Mouse (Mus musculus) CD8-positive naive resting alpha-beta T cell, adult 2 months (primary cell): ENCODE results near the gene Map3k6.

Experiments
- DNase-seq, 2 experiments: peaks; one replicate each; pipeline ENCODE4 v3.0.0; 2022; ENCODE audit warnings: low read depth in 2 of 2, low spot score in 2 of 2

Gene Map3k6

DNA sequence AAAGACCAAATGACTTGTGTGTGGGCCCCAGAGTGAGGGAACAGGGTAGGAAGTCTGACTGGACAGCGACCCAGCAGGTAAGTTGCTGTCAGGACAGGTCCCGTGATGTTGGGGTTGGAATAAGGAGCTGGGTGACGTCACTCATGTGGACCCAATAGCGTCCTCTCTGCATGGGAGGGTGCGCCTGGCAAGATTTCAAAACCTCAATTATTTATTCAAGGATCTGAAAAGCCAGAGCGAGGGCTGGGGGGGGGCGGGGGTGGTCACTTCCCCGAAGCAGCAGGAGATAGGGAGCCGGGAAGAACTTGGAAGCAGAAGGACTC, 27.4 kb upstream of the Map3k6 start:
- no peak for DNase-seq

DNA sequence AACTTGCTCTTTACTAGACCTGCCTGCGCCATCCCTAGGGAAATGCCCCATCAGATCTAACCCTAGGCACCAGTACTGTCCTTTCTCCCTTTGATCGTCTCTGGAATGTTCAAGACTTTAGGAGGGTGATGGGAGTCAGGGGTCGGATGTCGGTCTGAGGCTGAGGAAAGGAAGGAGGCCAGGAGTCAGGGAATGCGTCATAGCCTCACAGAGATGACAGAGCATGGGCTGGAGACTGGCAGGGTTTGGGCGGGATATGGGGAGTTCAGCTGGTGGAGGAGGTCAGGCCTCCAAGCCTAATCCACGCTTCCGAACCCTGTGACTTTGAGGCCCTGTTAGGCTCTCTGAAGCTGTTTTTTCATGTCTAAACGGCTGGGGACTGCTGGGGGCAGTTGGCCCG, 27.0 kb upstream of the Map3k6 start:
- DNase-seq = no peak

DNA sequence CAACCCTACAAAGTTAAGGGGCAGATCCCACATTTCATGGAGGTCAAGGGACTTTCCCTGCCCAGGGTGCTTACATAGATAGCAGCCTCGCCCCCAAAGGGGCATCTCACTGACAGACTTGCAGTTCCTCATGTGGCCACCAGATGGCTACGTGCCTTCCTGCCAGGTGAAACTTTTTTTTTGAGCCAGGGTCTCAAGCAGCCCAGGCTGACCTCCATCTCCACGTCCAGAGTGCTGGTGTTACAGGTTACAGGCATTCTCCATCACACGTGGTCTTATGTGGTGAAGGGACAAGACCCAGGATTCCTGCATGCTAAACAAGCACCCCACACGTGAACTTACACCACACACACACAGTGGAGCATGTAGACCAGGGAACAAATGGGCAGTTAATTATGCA, 23.0 kb upstream of the Map3k6 start:
- peak; percentile 63 to 68 for DNase-seq

DNA sequence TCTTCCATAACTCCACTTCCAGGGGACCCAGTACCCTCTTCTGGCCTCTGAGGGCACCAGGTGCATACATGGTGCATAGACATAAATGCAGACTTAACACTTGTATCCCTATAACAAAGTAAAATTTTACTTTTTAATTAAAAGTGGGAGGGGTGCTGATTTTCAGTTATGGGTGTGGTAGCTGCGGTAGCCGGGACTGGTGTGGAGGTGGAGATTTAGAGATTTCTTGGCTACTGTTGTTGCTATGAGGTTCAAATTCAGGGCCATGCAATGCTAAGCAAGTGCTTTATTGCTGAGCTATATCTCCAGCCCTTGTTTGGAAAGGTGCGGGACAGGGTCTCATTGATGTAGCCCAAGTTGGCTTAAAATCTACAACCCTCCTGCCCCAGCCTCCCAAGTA, 21.9 kb upstream of the Map3k6 start:
- DNase-seq = no peak

DNA sequence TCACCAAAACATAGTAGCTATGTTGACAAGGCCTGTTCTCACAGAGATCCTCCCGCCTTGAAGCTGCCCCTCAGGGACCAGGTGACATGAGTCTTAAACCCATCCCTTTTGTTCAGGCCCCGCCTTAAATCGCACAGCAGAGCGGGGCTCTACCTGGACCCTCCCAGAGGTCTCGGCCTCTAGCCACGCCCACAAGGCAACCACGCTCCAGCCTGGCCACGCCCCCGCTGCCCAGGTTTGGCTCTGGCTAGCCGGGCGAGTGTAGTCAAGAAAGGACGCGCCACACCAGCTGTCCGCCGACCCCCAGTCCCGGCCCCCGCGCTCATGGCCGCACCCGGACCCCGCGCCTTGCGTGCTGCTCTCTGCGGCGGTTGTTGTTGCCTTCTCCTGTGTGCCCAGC, 20.0 kb upstream of the Map3k6 start:
- DNase-seq = no peak

DNA sequence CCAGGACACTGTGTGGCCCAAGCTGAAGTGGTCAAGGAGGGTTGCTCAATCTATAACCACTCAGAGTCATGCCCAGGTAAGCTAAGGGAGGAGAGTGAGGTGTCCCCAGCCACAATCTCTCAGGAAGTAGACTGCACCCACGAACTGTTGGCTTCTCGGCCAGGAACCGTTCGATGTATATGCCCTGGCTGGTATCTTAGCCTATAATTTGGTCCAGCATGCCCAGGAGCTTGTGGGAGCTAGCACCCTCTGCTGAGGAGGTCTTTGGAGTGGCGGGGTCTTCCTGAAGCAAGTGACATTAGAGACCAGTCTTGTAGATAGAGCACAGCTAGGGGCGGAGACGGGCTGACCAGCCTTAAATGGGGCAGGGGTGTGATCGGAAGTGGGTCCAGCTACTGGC, 18.9 kb upstream of the Map3k6 start:
- DNase-seq = no peak

DNA sequence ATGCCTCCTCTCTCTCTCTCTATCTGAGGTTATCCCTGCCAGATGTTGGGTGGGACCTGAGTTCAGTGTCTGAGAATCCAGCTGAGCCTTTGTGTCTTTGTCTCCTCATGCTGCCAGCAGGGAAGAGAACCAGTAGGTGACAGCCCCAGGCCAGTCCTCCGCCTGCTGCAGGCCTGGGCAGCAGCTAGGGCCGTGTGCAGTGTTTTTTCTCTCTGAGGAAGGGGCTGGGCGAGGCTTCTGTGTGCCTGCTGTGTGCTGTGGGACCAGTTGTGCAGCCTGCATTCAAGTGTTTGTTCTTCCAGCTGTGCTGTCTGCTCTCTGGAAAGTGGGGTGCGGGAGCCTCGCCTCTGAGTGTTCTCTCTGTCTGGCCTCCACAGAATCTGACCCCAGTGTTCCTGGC, 16.7 kb upstream of the Map3k6 start:
- DNase-seq = no peak

DNA sequence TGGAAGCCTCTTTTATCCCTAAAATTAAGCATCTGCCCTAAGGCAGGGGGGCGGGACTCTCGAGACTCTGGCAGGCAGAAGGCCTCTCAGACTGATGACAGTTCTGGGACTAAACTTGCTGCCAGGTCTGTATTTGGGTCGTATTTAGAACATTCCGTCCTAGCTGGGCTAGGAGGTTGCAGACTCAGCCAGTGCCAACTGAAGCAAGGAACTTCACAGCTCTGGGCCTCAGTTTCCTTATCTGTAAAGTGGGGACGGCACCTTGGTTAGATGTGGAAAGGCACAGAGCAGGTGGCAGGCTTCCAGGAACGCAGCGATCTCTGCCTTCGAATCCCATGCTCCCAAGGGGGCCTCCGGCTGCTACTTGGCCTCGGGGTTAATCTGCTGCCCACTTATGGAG, 14.5 kb upstream of the Map3k6 start:
- no peak for DNase-seq

DNA sequence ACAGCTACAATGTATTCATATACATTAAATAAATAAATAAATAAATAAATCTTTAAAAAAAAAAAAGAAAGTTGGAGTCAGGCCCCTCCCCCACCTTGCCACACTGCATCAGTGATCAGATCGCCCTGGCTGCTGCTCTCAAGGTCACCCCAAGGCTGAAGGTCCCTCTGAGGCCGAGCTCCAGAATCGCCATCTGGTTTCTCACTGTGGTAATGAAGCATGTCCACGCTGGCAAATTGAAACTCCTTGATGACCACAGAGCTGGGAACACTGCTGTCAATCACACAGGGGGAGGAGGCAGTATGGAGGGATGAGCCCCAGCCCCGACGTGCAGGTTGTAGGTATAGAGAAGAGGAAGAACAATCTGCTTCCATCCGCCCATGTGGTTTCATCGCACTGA, 13.0 kb upstream of the Map3k6 start:
- DNase-seq = no peak

DNA sequence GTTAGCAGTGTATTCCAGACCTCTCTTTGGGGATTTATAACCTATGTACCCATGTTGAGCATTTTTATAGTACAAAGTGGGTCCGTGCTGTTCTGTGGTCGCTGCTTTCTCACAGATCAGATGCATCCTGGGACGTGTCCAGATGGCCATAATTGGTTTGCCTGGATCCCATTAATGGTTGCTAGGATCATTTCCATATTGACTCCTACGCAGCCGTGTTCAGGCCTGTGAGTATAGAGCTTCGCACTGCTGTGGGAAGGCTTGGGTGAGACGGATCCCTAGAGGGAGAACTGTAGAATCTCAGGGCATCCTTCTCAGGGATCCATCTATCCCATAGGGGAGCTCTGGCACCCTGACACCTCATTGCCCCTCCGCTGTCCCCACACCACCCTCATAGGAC, 11.0 kb upstream of the Map3k6 start:
- no peak for DNase-seq

DNA sequence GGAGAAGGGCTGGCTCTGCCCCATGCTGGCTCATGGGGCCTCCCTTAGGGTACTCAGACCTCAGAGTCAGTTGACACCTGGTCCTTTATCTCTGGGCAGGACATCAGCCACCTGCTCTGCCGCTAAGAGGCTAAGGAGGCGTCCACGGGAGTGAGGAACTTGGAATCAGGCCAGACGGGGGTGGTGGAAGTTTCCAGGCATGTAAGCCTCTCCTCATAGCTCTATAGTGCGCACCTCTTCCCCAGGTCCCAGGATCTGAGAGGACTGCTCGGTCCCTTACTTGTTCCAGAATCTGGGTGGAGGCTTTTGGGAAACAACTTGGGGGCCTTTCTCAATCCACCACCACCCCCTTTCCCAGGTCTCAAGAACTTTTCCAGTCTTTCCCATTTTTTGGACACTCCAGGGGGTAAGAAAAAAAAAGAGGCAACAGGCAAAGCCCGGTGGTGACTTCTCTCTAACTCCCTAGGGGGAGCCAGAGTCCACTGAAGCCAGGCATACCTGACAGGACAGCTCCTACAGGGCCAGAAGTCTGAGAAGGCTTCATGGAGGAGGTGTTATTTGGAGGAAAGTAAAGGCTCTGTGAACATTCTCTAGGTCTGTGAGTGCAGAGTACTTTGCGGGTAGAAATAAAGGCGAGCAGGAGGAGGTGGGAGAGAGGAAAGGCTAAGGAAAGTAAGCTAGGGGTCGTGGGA, 7.2 kb upstream of the Map3k6 start:
- peak in 1 of 2 experiments; percentile 36 for DNase-seq

DNA sequence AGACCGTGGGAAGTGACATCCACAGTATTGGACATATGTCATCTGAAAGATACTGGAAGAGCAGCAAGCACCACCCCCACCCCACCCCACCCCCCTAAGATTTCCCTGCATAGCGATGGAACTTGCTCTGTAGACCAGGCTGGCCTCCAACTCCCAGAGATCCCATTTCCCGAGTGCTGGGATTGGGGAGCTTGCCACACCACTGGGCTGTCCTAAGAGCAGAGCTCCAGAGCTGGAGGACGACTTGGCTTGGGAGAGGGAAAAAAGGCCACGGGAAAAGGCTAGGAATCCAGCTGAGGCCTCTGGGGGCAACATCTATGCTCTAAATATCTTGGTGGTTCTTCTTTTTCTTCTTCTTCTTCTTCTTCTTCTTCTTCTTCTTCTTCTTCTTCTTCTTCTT, 5.8 kb upstream of the Map3k6 start:
- no peak for DNase-seq

DNA sequence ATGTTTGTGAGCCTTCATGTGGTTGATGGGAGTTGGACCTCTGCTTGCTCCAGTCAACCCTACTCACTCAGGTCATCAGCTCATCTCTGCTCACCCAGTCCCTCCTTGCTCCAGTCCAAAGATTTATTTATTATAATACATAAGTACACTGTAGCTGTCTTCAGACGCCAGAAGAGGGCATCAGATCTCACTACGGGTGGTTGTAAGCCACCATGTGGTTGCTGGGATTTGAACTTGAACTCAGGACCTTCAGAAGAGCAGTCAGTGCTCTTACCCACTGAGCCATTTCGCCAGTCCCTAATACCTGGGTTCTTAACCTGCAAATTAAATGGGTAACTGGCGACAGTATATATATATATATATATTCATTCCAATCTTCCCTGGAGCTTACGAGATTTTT, 5.2 kb upstream of the Map3k6 start:
- no peak for DNase-seq

DNA sequence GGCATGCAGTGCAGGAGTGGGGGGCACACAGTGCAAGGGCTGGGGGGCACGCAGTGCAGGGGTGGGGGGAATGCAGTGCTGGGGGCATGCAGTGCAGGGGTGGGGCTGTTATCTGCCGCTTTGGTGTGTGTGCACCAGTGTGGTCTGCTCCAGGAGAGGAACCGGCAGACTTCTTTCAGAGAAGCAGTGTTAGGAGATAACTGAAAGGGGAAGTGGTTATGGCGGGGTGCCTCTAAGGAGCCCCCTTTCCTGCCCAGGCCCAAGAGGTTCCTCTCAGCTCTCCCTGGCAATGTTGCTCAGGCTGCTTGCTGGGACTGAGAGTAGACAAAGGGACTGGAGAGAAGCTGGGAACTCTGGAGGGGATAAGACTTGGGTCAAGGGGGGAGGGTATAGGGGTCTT, 2.7 kb upstream of the Map3k6 start:
- no peak for DNase-seq

DNA sequence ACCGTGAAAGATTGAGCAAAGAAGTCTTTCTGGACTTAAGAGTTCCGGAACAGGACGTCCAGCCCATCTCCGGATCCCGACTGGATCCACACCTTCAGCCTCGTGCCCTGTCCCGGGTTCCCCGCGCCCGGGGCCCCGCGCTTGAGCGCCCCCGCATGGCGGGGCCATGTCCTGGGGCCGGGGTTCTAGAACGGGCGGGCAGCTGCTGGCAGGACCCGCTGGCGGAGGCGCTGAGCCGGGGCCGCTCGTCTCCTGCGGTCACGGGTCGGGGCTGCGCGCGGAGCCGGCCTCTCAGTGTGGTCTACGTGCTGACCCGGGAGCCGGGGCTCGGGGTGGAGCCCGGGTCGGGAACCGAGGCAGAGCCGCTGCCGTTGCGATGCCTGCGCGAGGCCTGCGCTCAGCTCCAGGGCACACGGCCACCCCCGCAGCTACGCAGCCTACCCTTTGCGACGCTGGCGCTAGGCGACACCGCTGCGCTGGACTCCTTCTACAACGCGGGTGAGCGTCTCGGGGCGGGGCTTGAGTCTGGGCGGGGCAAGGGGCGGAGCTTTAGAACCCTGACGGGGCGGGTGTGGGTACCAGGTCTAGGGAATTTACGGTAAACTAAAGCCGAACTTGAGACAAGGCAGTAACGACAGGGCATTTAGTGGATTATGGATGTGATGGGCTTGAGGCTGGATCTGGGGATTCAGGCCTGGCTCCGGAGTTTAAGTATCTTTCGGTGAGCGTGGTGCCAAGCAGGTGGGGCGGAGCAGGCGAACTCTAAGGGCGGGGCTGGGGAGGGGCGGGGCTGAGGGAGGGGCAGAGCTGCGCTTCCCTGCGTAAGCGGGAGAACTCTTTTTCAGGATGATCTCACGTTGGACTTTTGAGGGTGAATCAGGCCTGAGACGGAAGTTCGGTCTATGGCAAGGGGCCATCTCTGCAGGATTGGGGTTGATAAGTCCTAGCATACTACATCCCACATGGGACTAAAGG, 603 bp downstream of the Map3k6 start:
- peak; percentile 60 to 81 for DNase-seq

DNA sequence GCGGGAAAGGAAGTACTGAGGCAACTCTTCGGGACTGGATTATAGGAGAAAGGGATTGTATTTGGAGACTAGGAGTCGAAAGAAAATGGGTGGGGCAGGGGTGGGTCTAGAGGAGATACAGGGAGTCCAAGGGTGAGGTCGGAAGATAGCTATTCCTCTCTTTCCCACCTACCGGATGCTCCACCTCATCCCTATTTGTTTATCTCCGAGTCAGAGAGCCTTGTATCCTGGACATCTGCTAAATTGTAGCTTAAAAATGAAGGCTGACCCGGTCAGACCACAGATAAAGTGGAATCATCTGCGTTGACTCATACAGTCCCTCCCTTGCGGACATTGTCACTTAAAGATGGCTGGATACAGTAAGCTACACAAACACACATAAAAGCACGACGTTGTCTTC, 1.3 kb downstream of the Map3k6 start:
- no peak for DNase-seq

DNA sequence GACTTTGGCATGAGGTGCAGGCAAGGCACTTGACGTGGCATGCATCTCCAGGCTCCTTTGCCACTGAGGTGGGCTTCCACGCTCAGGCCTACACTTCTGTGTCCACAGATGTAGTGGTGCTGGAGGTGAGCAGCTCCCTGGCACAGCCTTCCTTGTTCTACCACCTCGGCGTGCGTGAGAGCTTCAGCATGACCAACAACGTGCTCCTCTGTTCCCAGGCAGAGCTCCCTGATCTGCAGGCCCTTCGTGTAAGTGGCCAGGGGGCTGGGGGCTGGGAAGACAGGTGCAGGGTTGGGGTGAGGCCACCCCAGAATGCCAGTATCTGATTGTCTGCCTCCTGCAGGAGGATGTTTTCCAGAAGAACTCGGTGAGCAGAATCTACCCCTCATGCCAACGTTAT, 2.1 kb downstream of the Map3k6 start:
- DNase-seq = no peak

DNA sequence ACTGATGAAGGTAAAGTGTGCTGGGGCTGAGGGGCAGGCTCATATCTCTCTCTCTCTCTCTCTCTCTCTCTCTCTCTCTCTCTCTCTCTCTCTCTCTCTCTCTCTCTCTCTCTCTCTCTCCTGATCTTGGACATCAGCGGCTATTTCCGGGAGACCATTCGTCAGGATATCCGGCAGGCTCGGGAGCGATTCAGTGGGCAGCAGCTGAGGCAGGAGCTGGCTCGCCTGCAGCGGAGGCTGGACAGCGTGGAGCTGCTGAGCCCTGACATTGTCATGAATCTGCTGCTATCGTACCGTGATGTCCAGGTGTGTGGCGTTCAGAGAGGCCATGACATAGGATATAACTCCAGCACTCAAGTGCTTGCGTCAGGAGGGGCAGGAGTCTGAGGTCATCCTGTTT, 2.9 kb downstream of the Map3k6 start:
- DNase-seq = no peak

DNA sequence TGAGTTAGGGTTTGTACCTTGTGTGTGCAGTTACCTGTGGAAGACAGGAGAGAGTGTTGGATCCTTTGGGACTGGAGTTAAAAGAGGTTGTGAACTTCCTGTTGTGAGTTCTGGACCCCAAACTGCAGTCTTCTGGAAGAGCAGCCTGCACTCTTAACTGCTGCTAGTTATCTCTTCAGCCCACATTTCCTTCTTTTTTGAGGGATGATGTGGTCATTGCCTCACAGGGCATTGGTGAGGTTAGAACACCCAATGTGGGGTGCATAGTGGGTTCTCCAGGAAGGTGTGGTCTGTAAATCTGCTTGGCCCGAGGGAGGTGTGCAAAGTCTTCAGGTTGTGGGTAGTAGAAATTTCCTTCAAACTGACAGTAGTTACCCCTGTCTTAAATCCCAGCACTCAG, 3.7 kb downstream of the Map3k6 start:
- DNase-seq = no peak

DNA sequence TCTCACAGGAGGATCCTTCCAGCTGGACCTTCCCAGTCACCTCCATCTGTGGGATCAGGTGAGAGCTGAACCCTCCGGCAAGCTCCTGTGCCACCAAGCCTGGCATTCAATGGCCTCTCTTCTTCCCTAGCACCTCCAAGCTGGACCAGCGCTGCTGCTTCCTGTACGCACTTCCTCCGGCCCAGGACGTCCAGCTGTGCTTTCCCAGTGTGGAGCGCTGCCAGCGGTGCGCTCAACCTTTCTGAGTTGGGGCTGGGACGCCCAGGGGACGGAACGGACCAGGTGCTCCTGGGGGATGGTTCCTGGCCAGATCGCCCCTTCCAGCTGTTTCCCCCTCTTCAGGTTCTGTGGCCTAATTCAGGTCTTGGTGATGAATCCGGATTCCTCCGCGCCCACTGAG, 6.5 kb downstream of the Map3k6 start:
- DNase-seq = no peak

DNA sequence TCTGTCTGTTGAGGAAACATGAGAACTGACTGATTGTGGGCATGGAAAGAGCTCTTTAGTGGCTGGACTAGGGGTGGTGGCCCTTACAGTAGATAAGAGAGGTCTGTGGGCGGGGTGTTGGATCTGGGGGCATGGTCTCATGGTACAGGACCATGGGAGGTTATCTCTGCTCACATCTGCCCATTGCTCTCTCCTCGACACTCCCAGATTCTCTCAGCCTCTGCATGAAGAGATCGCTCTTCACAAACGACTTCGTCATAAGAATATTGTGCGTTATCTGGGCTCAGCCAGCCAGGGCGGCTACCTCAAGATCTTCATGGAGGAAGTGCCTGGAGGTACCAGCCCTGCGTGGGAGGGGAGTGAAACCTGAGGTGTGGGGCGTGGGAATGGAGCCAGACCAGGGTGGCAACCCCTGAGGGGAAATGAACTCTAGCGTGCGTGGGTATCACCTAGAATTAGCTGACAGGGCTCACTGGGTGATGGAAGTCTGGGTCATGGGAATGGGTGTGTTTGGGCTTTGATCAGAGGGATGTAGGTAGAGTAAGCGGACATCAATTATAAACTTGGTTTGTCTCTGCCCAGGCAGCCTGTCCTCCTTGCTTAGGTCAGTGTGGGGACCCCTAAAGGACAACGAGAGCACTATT, 7.3 kb downstream of the Map3k6 start:
- DNase-seq = no peak

DNA sequence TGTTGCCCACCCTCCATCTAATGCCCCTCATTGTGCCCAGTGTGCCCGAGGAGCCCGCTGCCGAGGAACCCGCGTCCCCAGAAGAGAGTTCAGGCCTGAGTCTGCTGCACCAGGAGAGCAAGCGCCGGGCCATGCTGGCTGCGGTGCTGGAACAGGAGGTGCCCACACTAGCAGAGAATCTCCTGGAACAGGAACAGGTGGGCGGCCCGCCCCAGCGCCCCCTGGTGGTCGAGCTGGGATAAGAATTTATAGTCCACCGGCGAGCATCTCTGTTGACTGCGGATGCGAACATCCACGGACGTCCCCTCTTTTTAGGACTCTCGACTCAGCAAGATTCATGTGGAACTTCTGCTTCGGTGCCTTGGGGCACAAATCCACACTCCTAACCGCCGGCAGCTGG, 10.0 kb downstream of the Map3k6 start:
- DNase-seq = peak; percentile 86 to 91
